Mouse (Mus musculus) erythroblast, embryonic 14.5 days (primary cell): ENCODE measurements at regions not wholly inside any gene's neighbourhood (a gene's known extent, or its start where the extent isn't known, plus 50 kb on each side); places are given as distances from the start of the nearest gene placed in this dataset.

Experiments used
- H3K27me3 ChIP-seq: 2 replicates; pipeline ENCODE4 v1.6.1; 2012; ENCODE audit warnings: inconsistent platforms; ENCODE audit not compliant: control insufficient read depth
- H3K36me3 ChIP-seq: 2 replicates; pipeline ENCODE4 v1.6.1; 2012; ENCODE audit warnings: mild to moderate bottlenecking, inconsistent platforms; ENCODE audit not compliant: control insufficient read depth
- H3K4me1 ChIP-seq: 2 replicates; pipeline ENCODE4 v1.6.1; 2012; ENCODE audit warnings: inconsistent platforms; ENCODE audit not compliant: control insufficient read depth
- H3K4me3 ChIP-seq: replicated peaks from 2 replicates; pipeline ENCODE3; 2012; ENCODE audit warnings: moderate library complexity, mild to moderate bottlenecking, inconsistent platforms
- H3K9me3 ChIP-seq: 2 replicates; pipeline ENCODE4 v1.6.1; 2012; ENCODE audit warnings: low read length, inconsistent platforms, mixed read lengths; ENCODE audit not compliant: control insufficient read depth
- GATA1 ChIP-seq: IDR thresholded peaks from 2 replicates; pipeline ENCODE4 v1.6.1; 2012; ENCODE audit warnings: low read length, inconsistent platforms, mixed read lengths
- TAL1 ChIP-seq: IDR thresholded peaks from 3 replicates; pipeline ENCODE4 v1.6.1; 2012; ENCODE audit warnings: low read length, inconsistent platforms, mixed read lengths

DNA sequence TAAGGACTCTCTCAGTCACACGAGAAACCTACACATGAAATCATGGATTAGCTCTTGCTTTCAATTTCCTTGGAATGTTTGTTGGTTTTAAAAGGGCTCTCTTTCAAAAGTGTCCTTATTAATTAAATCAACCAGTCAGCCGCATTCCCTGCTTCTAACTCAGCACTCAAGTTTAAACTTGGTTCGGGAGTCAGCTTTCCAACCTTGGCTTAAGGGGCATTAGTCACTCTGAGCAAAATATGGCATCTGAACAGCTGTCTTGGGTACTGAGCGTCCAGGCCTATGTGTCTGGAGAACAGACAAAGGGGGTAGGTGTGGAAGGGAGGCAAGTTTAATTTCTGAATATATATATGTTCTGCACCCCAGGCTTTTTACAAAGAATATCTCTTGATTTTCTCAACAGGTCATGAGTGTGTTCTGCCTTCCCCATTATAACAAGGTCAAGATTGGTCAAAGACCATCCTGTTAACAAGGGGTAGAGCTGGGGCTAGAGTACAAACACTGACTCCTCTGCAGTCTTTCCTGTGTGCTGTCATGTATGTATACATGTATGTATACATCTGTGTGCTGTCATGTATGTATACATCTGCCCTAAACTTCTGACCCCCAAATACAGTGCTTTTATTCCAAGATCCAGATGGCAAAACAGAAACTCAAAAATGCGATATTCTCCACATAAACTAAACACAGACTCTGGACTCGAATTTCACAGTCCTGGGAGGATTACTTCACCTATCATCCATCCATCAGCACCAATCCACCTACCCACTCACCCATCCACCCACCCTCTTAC lies 106.8 kb upstream of the Jun start:
- Histone ChIP-seq H3K4me1 (peaks cover 87% of the 10 kb centered on the region), H3K4me3 (no peak overlapping the region), H3K9me3 (no peaks in the 10 kb centered on the region), H3K36me3 (no peaks in the 10 kb centered on the region), H3K27me3 (no peaks in the 10 kb centered on the region)
- TF ChIP-seq GATA1 (no peak), TAL1 (no peak)

DNA sequence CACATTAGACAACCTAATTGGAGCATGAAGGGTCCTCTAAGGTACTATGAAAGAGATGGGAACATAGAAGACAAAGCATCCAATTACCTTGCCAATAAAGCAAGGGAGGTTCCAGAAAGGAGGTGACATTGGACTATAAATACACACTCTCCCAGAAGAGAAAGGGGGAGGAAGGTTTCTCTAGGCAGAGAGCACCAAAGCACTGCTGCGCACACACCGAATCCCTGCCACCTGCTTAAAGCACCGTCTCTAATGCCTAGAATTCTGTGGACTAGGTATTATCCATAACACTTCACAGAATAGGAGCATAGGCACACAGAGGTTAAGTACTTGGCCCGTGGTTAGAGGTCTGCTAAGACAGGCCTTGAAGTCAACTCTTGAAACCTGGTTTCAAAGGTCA lies 107.8 kb upstream of the Jun start:
- Histone ChIP-seq H3K4me3 (no peak overlapping the region), H3K27me3 (no peaks in the 10 kb centered on the region), H3K4me1 (peaks cover 79% of the 10 kb centered on the region), H3K36me3 (no peaks in the 10 kb centered on the region), H3K9me3 (no peaks in the 10 kb centered on the region)
- TF ChIP-seq GATA1 (no peak), TAL1 (no peak)

GRCm38 (mm10) chr4:95160465-95160864 lies 108.4 kb upstream of the Jun start:
- H3K36me3 ChIP-seq, result no peaks in the 10 kb centered on the region
- peak overlapping the region; percentile 80 for H3K4me3 ChIP-seq
- H3K4me1 ChIP-seq, result peaks cover 73% of the 10 kb centered on the region
- H3K27me3 ChIP-seq, result no peaks in the 10 kb centered on the region
- H3K9me3 ChIP-seq, result no peaks in the 10 kb centered on the region
- TF ChIP-seq GATA1 (no peak), TAL1 (no peak)

DNA sequence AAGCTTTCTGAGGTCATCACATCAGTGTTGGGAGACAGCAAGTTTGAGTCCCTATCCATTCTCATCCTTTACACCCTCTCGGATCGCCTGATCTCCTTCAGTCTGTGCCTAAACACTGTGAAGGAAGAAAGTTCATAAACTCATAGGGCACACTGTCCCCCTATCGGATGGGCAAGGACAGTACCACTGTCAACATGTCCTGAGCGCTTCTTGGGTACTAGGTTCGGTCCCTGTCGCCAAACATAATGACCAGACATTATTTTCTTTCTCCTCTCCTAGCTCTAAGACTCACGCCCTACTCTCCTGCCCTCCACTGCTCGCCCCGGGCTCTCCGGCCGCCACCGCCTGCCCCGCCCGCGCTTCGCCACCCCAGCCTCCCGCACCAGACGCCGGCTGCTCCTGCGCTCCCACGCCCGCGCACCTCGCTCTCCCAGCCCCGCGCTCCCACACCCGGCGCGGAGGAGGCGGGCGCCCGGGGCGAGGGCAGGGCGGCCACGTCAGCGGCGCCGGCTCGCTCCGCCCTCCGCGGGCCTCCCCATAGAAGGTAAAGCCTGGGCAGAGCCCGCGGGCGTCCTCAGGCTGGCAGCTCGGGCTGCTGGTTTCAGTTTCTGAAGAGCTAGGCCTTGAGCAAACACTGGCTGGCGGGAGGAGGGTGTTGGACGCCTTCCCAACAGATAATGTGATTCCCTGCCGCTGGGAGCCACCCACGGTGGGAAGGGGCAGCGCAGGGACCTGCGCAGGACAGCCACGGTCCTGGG lies 109.1 kb upstream of the Jun start:
- H3K4me1 ChIP-seq, result peaks cover 66% of the 10 kb centered on the region
- TF ChIP-seq GATA1 (no peak), TAL1 (no peak)
- H3K4me3 ChIP-seq, result peak overlapping the region; percentile 80
- no peaks in the 10 kb centered on the region for H3K9me3 ChIP-seq
- H3K27me3 ChIP-seq, result no peaks in the 10 kb centered on the region
- H3K36me3 ChIP-seq, result no peaks in the 10 kb centered on the region

DNA sequence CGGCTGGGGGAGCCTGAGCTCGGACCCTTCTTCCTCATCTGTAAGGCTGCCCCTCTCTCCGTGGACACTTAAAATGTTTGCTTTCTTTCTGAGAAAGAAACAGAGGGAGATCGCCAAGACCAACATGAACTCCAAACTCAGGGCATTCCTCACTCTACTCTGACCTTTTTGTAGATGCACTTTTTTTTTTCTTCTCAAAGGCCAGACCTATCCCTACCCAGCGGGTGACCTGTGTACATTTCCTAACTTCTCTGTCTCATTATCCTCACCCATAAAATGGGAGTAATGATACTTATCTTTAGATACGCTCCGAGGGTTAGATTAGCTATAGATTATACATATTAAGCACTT lies 109.6 kb upstream of the Jun start:
- Histone ChIP-seq H3K36me3 (no peaks in the 10 kb centered on the region), H3K4me1 (peaks cover 61% of the 10 kb centered on the region), H3K4me3 (peak overlapping the region; percentile 80), H3K9me3 (no peaks in the 10 kb centered on the region), H3K27me3 (no peaks in the 10 kb centered on the region)
- TF ChIP-seq GATA1 (no peak), TAL1 (no peak)

DNA sequence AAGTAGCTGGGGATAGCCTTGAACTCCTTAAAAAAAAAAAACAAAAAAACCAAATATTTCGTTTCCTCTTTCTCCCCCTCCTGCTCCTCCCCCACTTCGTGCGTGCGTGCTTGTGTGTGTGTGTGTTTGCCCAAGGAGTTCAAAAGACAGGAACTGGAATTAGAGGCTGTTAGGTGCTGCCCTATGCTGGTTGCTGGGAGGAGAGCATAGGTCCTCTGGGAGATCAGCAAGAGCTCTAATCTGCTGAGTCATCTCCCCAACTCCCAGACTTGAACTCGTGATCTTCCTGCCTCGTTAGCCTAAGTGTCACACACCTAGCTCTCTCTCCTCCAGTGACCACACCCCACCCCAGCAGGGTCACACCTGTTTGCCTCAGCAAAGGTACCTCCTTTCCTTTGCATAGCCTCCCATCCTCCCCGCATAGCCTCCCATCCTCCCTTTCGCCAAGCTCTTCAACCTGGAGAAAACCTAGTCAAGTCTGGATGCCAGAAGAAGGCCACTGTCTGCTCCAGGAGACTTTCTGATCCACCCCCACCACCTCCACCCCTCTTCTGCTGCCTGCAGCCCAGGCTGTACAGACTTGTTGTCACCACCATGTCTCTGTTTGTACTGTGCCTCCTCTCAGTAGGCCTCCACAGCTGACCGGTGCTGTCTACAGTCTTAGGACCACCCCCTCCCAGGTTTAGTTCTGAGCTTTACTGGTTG lies 110.5 kb upstream of the Jun start:
- Histone ChIP-seq H3K9me3 (no peaks in the 10 kb centered on the region), H3K27me3 (no peaks in the 10 kb centered on the region), H3K4me1 (peaks cover 52% of the 10 kb centered on the region), H3K4me3 (peak overlapping the region; percentile 12), H3K36me3 (no peaks in the 10 kb centered on the region)
- TF ChIP-seq GATA1 (no peak), TAL1 (no peak)

DNA sequence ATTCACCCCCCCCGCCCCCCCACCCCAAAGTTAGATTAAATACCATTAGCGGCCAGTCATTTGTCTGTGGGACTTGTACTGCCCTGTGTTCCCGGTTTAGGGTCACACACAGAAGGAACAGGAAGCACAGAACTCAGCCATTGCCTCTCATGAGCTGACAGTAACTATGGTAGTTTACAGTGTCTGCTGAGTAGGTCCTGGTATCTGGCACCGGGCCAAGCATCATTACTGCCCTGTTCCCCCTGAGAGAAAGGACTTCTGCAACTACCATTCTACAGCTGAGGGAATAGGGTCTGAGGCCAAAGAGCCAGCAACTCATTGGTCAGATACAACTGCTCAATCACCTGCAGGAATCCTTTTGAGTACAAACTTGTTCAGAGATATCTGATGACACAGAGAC lies 111.4 kb upstream of the Jun start:
- Histone ChIP-seq H3K27me3 (no peaks in the 10 kb centered on the region), H3K4me1 (peaks cover 45% of the 10 kb centered on the region), H3K4me3 (no peak overlapping the region), H3K9me3 (no peaks in the 10 kb centered on the region), H3K36me3 (no peaks in the 10 kb centered on the region)
- TF ChIP-seq TAL1, result no peak
- TF ChIP-seq GATA1, result no peak

DNA sequence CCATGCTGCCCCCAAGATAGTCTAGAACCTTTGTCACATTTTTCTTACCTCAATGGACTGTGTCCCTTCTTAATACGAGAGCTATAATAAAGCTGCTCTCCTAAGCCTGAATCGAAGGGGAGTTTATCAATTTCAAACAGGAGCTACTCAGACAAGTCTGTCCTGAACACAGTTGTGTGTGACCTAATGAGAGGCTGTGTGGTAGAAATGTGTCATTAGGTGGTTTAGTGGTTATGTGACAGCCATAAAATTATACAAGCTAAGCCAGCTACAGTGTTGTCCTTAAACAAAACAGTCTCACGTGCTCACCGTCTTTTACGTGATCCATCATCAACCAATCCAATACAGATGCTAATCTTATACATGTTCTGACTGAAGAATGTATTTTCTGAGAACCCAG lies 114.5 kb upstream of the Jun start:
- TF ChIP-seq TAL1, result no peak
- TF ChIP-seq GATA1, result no peak
- Histone ChIP-seq H3K9me3 (no peaks in the 10 kb centered on the region), H3K4me1 (peaks cover 24% of the 10 kb centered on the region), H3K36me3 (no peaks in the 10 kb centered on the region), H3K4me3 (no peak overlapping the region), H3K27me3 (no peaks in the 10 kb centered on the region)

DNA sequence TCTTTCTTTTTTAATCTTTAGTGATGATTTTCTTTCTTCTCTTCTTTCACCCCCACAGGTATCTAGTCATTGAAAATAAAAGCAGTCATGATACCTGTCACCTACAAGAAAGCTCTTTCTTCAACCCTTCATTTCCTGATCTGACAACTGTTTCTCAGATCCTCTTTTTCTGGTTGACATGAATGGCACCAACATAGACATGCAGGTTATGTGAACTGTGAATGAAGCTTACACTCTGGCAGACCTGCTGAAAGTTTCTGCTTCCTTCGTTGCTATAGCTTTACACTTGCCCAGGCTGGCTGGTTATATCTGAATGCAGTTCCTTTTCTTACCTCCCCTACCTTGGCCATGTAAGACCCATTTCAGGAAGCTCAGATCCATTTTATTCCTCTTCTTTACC lies 115.2 kb upstream of the Jun start:
- no peaks in the 10 kb centered on the region for H3K36me3 ChIP-seq
- no peak for TF ChIP-seq TAL1
- no peak for TF ChIP-seq GATA1
- H3K27me3 ChIP-seq, result no peaks in the 10 kb centered on the region
- no peak overlapping the region for H3K4me3 ChIP-seq
- H3K9me3 ChIP-seq, result no peaks in the 10 kb centered on the region
- H3K4me1 ChIP-seq, result peaks cover 16% of the 10 kb centered on the region
